ENCODE assay signal across 8 mouse cellular contexts in the genomic region with DNA sequence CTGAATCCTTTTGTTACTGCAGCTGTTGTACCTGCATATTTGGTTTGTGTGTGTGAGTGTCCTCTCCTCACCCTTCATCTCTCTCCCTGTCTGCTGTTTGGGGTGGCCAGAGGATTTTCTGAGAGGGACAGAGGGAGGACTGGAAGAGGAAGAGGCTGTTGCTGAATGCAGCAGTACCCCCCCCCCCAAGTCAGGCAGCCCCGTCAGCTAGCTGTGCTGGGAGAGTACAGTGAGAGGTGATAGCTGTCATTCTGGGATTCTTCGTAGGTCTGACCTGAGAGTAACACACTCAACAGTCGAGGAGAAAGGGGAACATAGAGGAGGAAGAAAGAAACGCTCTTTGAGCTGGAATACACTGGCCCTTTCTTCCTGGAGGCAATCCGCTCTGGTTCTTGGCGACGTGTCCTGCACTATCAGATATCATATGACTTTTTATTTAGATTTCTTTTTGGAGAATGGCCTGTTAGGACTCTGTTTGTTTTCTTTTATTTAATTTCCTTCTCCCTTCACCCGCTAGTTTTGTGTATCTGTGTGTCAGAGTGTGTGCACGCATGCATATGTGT.
A peak's percentile ranks its signal among the peaks of the same experiment; 100 is the strongest.
DNase-seq lines count a peak whose midpoint lies in the region; ATAC-seq and TF ChIP-seq lines count a peak whose summit lies in the region.

No protein-coding gene starts in this region.

- intact Hi-C loops in heart, postnatal 14 days (cut with DNase I) = no loop called here

- H3K4me1 ChIP-seq in forebrain, postnatal 0 days (ENCODE audit: insufficient read depth) = peaks cover 4% of the 10 kb centered on the region; the same call in 1 of the 2 replicates

- peak; percentile 93 for DNase-seq in heart, adult 11 months
- DNase-seq in heart, postnatal 14 days = no peak
- DNase-seq in Muller cell, postnatal 12 days (ENCODE audit: inconsistent ontology term) = peak; percentile 47
- DNase-seq in forebrain, postnatal 0 days = peak; percentile 64
- DNase-seq in ovary, adult 18-20 months (ENCODE audit: low spot score) = no peak
- no peak for DNase-seq in frontal cortex, postnatal 25 days (ENCODE audit: low spot score in 2 of 2)

- H3K4me3 ChIP-seq in forebrain, postnatal 0 days (ENCODE audit: low read depth, low read length) = peak overlapping the region; percentile 48

- H3K9me3 ChIP-seq in forebrain, postnatal 0 days (ENCODE audit: low read length) = no peaks in the 10 kb centered on the region

- WGBS in forebrain, postnatal 0 days = 5% methylated on average over 9 of the region's 9 CpGs

- H3K27me3 ChIP-seq in forebrain, postnatal 0 days (ENCODE audit: insufficient read depth, low read length) = no peaks in the 10 kb centered on the region

- H3K9ac ChIP-seq in forebrain, postnatal 0 days = peak overlapping the region; percentile 61

- peak; percentile 21; the same call in 1 of the 2 replicates for ATAC-seq in forebrain, postnatal 0 days
- peak; percentile 42 for ATAC-seq in megakaryocyte progenitor cell, adult 5-6 weeks (replicated peaks; ENCODE audit: poor library complexity)
- ATAC-seq in inflammation-experienced regulatory T-cells, adult 6 months = no peak

- no peak for TF ChIP-seq CTCF in forebrain, postnatal 0 days (IDR thresholded peaks at IDR 0.05; ENCODE audit: low read depth)

- H3K27ac ChIP-seq in forebrain, postnatal 0 days (ENCODE audit: low read depth, low read length) = peak overlapping the region; percentile 95

- H3K36me3 ChIP-seq in forebrain, postnatal 0 days (ENCODE audit: insufficient read depth) = no peaks in the 10 kb centered on the region

- H3K4me2 ChIP-seq in forebrain, postnatal 0 days (ENCODE audit: low read depth) = peak overlapping the region; percentile 72

Comparison
In these comparisons a context has a peak if more than half of its experiments do, and no peak if none do; other contexts are left out.
1. DNase-seq: peak in heart, adult 11 months (single experiment), Muller cell, postnatal 12 days (single experiment) and forebrain, postnatal 0 days (single experiment); none in heart, postnatal 14 days (0 of 2), ovary, adult 18-20 months (single experiment) and frontal cortex, postnatal 25 days (0 of 2).